Mouse (Mus musculus) liver, embryonic 12.5 days (tissue): ENCODE results near the gene Phka2. TPM values are rescaled to one million over a fixed set of nuclear protein-coding genes. Genes with fewer than 3 reads are reported as not detected.

Source experiments
- ATAC-seq: fragments of 200-750 bp; cut with Nextera tagmentation; 2 replicates; pipeline ENCODE4 v1.8.0; 2017; ENCODE audit warnings: moderate number of reproducible peaks, mild to moderate bottlenecking, moderate library complexity
- H3K27ac ChIP-seq: fragments of 300-500 bp; sonication (generic); 2 replicates; pipeline ENCODE4 v1.5.1; 2016; ENCODE audit warnings: mild to moderate bottlenecking
- H3K27me3 ChIP-seq: fragments of 300-500 bp; sonication (generic); replicated peaks from 2 replicates; pipeline ENCODE4 v1.6.1; 2016; ENCODE audit warnings: mild to moderate bottlenecking, moderate library complexity
- H3K36me3 ChIP-seq: fragments of 300-500 bp; sonication (generic); 2 replicates; pipeline ENCODE4 v1.6.1; 2016; ENCODE audit warnings: mild to moderate bottlenecking, moderate library complexity
- H3K4me1 ChIP-seq: fragments of 300-500 bp; sonication (generic); 2 replicates; pipeline ENCODE4 v1.6.1; 2016
- H3K4me2 ChIP-seq: fragments of 300-500 bp; sonication (generic); 2 replicates; pipeline ENCODE4 v1.6.1; 2016; ENCODE audit warnings: mild to moderate bottlenecking, moderate library complexity
- H3K4me3 ChIP-seq: fragments of 300-500 bp; sonication (generic); 2 replicates; pipeline ENCODE4 v1.5.1; 2016; ENCODE audit warnings: mild to moderate bottlenecking, moderate library complexity
- H3K9ac ChIP-seq: fragments of 300-500 bp; sonication (generic); 2 replicates; pipeline ENCODE4 v1.6.1; 2016; ENCODE audit warnings: mild to moderate bottlenecking, moderate library complexity
- H3K9me3 ChIP-seq: fragments of 300-500 bp; sonication (generic); replicated peaks from 2 replicates; pipeline ENCODE4 v1.6.1; 2016; ENCODE audit warnings: mild to moderate bottlenecking, moderate library complexity
- WGBS: fragments of 180-500 bp; shearing (Covaris S2); methylation state at CpG from one replicate; pipeline ENCODE4 v1.1.7; 2016; ENCODE audit not compliant: insufficient replicate concordance; 5-methylcytosine and 5-hydroxymethylcytosine counted together
- polyA plus RNA-seq: library from polyadenylated mRNA; unstranded; fragments of >200 nt; fragmentation: Nextera tagmentation; extraction: Ambion mirVana; gene quantifications from 2 replicates; pipeline ENCODE4 v1.2.1, GENCODE M21; 2016

Phka2 gene
- polyA plus RNA-seq, 1 experiment from 2014 or later: 12.8 TPM

GRCm38 (mm10) chrX:160602770-160603169, 100.8 kb downstream of the Phka2 start:
- H3K4me1 ChIP-seq: no peaks in the 10 kb centered on the region
- no peaks in the 10 kb centered on the region for H3K36me3 ChIP-seq
- H3K9me3 ChIP-seq: no peaks in the 10 kb centered on the region
- no peak overlapping the region for H3K4me2 ChIP-seq
- no peak for ATAC-seq
- H3K4me3 ChIP-seq: no peak overlapping the region
- peaks cover 10% of the 10 kb centered on the region; the same call in 1 of the 2 replicates for H3K27me3 ChIP-seq
- H3K9ac ChIP-seq: no peak overlapping the region
- H3K27ac ChIP-seq: no peak overlapping the region
- 71% methylated on average over 1 of the region's 1 CpGs for WGBS

- H3K4me1 ChIP-seq: no peaks in the 10 kb centered on the region
- no peaks in the 10 kb centered on the region for H3K36me3 ChIP-seq
- H3K27me3 ChIP-seq: peaks cover 10% of the 10 kb centered on the region; the same call in 1 of the 2 replicates
- H3K4me2 ChIP-seq: no peak overlapping the region
- H3K27ac ChIP-seq: no peak overlapping the region
- no peaks in the 10 kb centered on the region for H3K9me3 ChIP-seq
- 83% methylated on average over 2 of the region's 2 CpGs for WGBS
- no peak for ATAC-seq
- no peak overlapping the region for H3K9ac ChIP-seq
- H3K4me3 ChIP-seq: no peak overlapping the region
These were observed 101.3 kb downstream of the Phka2 start for GRCm38 (mm10) chrX:160603316-160603715.

- H3K27me3 ChIP-seq: peaks cover 10% of the 10 kb centered on the region; the same call in 1 of the 2 replicates
- H3K4me2 ChIP-seq: no peak overlapping the region
- H3K27ac ChIP-seq: no peak overlapping the region
- no peak overlapping the region for H3K9ac ChIP-seq
- no peak overlapping the region for H3K4me3 ChIP-seq
- H3K36me3 ChIP-seq: no peaks in the 10 kb centered on the region
- WGBS: 48% methylated on average over 6 of the region's 6 CpGs
- H3K9me3 ChIP-seq: no peaks in the 10 kb centered on the region
- ATAC-seq: no peak
- H3K4me1 ChIP-seq: no peaks in the 10 kb centered on the region
These were observed 102.1 kb downstream of the Phka2 start for GRCm38 (mm10) chrX:160603981-160604541.

- H3K4me3 ChIP-seq: no peak overlapping the region
- H3K9ac ChIP-seq: no peak overlapping the region
- H3K27me3 ChIP-seq: no peaks in the 10 kb centered on the region; the same call in 1 of the 2 replicates
- 20% methylated on average over 3 of the region's 3 CpGs for WGBS
- no peak overlapping the region for H3K4me2 ChIP-seq
- ATAC-seq: no peak
- no peaks in the 10 kb centered on the region for H3K4me1 ChIP-seq
- no peaks in the 10 kb centered on the region for H3K36me3 ChIP-seq
- H3K9me3 ChIP-seq: no peaks in the 10 kb centered on the region
- H3K27ac ChIP-seq: no peak overlapping the region
These were observed 107.9 kb downstream of the Phka2 start for GRCm38 (mm10) chrX:160609849-160610248.

- WGBS: 78% methylated on average over 2 of the region's 2 CpGs
- H3K4me3 ChIP-seq: no peak overlapping the region
- no peak overlapping the region for H3K9ac ChIP-seq
- H3K9me3 ChIP-seq: no peaks in the 10 kb centered on the region
- no peak overlapping the region for H3K27ac ChIP-seq
- no peaks in the 10 kb centered on the region; the same call in 1 of the 2 replicates for H3K27me3 ChIP-seq
- no peaks in the 10 kb centered on the region for H3K36me3 ChIP-seq
- ATAC-seq: no peak
- no peak overlapping the region for H3K4me2 ChIP-seq
- no peaks in the 10 kb centered on the region for H3K4me1 ChIP-seq
These were observed 108.5 kb downstream of the Phka2 start for GRCm38 (mm10) chrX:160610482-160610881.

- Histone ChIP-seq H3K4me1 (no peaks in the 10 kb centered on the region), H3K4me2 (no peak overlapping the region), H3K36me3 (no peaks in the 10 kb centered on the region), H3K9me3 (no peaks in the 10 kb centered on the region), H3K27me3 (no peaks in the 10 kb centered on the region), H3K9ac (no peak overlapping the region), H3K4me3 (no peak overlapping the region), H3K27ac (no peak overlapping the region)
- 43% methylated on average over 4 of the region's 4 CpGs for WGBS
- ATAC-seq: no peak
These were observed 109.1 kb downstream of the Phka2 start for GRCm38 (mm10) chrX:160610882-160611644.

Other genes starting within 250 kb of the Phka2 start
- 0.25 and 0.72 TPM in 2 replicates for gene Adgrg2, start 111.5 kb upstream of the Phka2 start, polyA plus RNA-seq
- gene Ppef1, start 233.6 kb downstream of the Phka2 start, polyA plus RNA-seq: 0.06 TPM in 1 of 2 replicates, not detected in the other